Mouse (Mus musculus) ES-E14 (cell line): Measurements from ENCODE around the gene Gm765. TPM values are rescaled to one million over a fixed set of nuclear protein-coding genes. Genes with fewer than 3 reads are reported as not detected.

Experiments
- DNase-seq: peaks from one replicate; pipeline ENCODE4 v3.0.0-alpha.2; 2013; ENCODE audit warnings: low read depth, low spot score
- H3K27ac ChIP-seq: 2 replicates; pipeline ENCODE4 v1.5.1; 2012; ENCODE audit warnings: low read depth, mild to moderate bottlenecking, low read length, moderate library complexity, mixed read lengths; ENCODE audit not compliant: poor library complexity, insufficient read depth, severe bottlenecking
- H3K36me3 ChIP-seq: 2 replicates; pipeline ENCODE4 v1.6.1; 2012; ENCODE audit warnings: mild to moderate bottlenecking, low read length, moderate library complexity, mixed read lengths; ENCODE audit not compliant: control insufficient read depth, poor library complexity, insufficient read depth, severe bottlenecking
- H3K4me1 ChIP-seq, 2 experiments: fragments of 150-350 bp in 1 of 2; sonication (generic) in 1 of 2; 2 replicates each; pipeline ENCODE4 v1.6.1; 2012; ENCODE audit warnings: low read length in 2 of 2, mild to moderate bottlenecking in 1 of 2, mixed read lengths in 1 of 2; ENCODE audit not compliant: control insufficient read depth in 2 of 2, insufficient read depth in 2 of 2, poor library complexity in 1 of 2
- H3K4me3 ChIP-seq, 2 experiments: fragments of 150-350 bp in 1 of 2; sonication (generic) in 1 of 2; 2 replicates each; pipeline ENCODE4 v1.5.1; 2012; ENCODE audit warnings: low read length in 2 of 2, low read depth in 1 of 2, mild to moderate bottlenecking in 1 of 2, mixed read lengths in 1 of 2; ENCODE audit not compliant: insufficient read depth in 1 of 2, poor library complexity in 1 of 2, severe bottlenecking in 1 of 2
- H3K9ac ChIP-seq: 2 replicates; pipeline ENCODE4 v1.6.1; 2012; ENCODE audit warnings: low read depth, mild to moderate bottlenecking, low read length, mixed read lengths; ENCODE audit not compliant: poor library complexity, insufficient read depth, severe bottlenecking
- H3K9me3 ChIP-seq: fragments of 150-350 bp; sonication (generic); 2 replicates; pipeline ENCODE4 v1.6.1; 2012; ENCODE audit warnings: low read depth, mild to moderate bottlenecking, low read length; ENCODE audit not compliant: control insufficient read depth, insufficient read depth
- CHD2 ChIP-seq: IDR thresholded peaks from 2 replicates; pipeline ENCODE4 v1.6.1; 2014; ENCODE audit warnings: mild to moderate bottlenecking, low read depth, low read length, inconsistent platforms
- HCFC1 ChIP-seq: IDR thresholded peaks from 2 replicates; pipeline ENCODE4 v1.6.1; 2012; ENCODE audit warnings: low read length, inconsistent platforms, borderline replicate concordance; ENCODE audit not compliant: insufficient read depth
- MAFK ChIP-seq: IDR thresholded peaks from 2 replicates; pipeline ENCODE4 v1.6.1; 2014; ENCODE audit warnings: mild to moderate bottlenecking, low read depth, low read length, inconsistent platforms; ENCODE audit not compliant: insufficient read depth
- ZC3H11A ChIP-seq: IDR thresholded peaks from 2 replicates; pipeline ENCODE4 v1.6.1; 2012; ENCODE audit warnings: low read depth, mild to moderate bottlenecking, inconsistent platforms, low read length, borderline replicate concordance
- ZNF384 ChIP-seq: IDR thresholded peaks from 2 replicates; pipeline ENCODE4 v1.6.1; 2012; ENCODE audit warnings: low read depth, low read length, inconsistent platforms
- in situ Hi-C, 2 experiments: fragments of 600-800 bp; cut with MboI; formaldehyde crosslinking; loops; one replicate each; pipeline ENCODE4 v1.15.1; 2025; ENCODE audit warnings: low sequenced_read_pairs in 2 of 2, inconsistent platforms in 1 of 2; ENCODE audit not compliant: unreplicated experiment in 2 of 2
- total RNA-seq: library from RNA; depleted of rRNA; stranded (reverse); fragments of 300-350 nt; gene quantifications from 2 replicates; pipeline ENCODE4 v1.2.3, GENCODE M21; 2012

Gene Gm765
- total RNA-seq, 1 experiment, result not detected

DNA sequence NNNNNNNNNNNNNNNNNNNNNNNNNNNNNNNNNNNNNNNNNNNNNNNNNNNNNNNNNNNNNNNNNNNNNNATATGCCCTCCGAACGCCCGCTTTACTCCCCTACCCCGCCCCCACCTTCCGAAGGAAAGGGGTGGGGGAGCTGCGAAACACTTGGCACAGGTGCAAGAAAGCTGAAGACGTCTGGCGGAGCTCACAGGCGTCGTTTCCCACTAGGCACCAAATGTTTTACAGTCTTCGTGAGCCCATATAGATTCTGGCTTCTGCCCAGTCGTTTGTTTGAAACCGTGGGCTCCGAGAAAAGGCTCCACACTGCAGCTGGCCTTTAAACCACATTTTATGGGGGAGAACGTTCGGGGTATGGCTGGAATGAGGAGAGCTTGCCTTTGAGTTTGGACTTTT lies 120.6 kb downstream of the Gm765 start:
- Histone ChIP-seq H3K9me3 (no peaks in the 10 kb centered on the region), H3K9ac (no peak overlapping the region), H3K4me3 (no peak overlapping the region), H3K27ac (no peak overlapping the region), H3K4me1 (no peaks in the 10 kb centered on the region), H3K36me3 (no peaks in the 10 kb centered on the region)
- TF ChIP-seq MAFK, result no peak
- no peak for TF ChIP-seq CHD2
- TF ChIP-seq ZC3H11A, result no peak
- no peak for TF ChIP-seq ZNF384
- TF ChIP-seq HCFC1, result no peak
- no peak for DNase-seq
- in situ Hi-C loops, result no loop called here

GRCm38 (mm10) chr6:98212225-98212624 lies 130.3 kb downstream of the Gm765 start:
- Histone ChIP-seq H3K4me1 (no peaks in the 10 kb centered on the region), H3K36me3 (no peaks in the 10 kb centered on the region), H3K9me3 (no peaks in the 10 kb centered on the region), H3K9ac (no peak overlapping the region), H3K4me3 (no peak overlapping the region), H3K27ac (no peak overlapping the region)
- no peak for TF ChIP-seq HCFC1
- TF ChIP-seq ZNF384, result no peak
- TF ChIP-seq CHD2, result no peak
- no peak for TF ChIP-seq MAFK
- in situ Hi-C loops, result no loop called here
- DNase-seq, result no peak

DNA sequence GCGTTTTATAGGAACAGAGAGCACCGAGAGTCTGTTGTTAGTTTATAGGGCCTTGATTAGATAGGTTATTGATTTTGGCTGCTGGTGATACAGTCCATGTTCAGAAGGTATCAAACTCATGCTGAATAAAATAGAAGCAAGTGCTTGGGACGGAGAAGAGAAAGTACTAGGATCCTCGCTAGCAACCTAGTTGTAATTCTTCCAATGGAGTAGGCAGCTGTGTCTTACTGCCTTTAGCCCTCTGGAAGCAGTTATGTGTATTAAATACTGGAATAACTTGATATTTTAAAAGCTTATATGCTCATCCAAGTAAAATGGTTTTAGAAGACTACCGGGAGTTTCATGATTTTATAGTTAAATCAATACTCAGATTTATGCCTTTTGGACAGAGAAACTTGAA lies 132.3 kb downstream of the Gm765 start:
- H3K4me3 ChIP-seq, result no peak overlapping the region
- no peak for TF ChIP-seq ZC3H11A
- no peak for TF ChIP-seq MAFK
- no peak for TF ChIP-seq CHD2
- TF ChIP-seq ZNF384, result no peak
- no peak for TF ChIP-seq HCFC1
- DNase-seq, result no peak
- in situ Hi-C loops, result no loop called here
- no peaks in the 10 kb centered on the region for H3K9me3 ChIP-seq
- no peak overlapping the region for H3K27ac ChIP-seq
- H3K9ac ChIP-seq, result no peak overlapping the region
- H3K4me1 ChIP-seq, result no peaks in the 10 kb centered on the region
- no peaks in the 10 kb centered on the region for H3K36me3 ChIP-seq

DNA sequence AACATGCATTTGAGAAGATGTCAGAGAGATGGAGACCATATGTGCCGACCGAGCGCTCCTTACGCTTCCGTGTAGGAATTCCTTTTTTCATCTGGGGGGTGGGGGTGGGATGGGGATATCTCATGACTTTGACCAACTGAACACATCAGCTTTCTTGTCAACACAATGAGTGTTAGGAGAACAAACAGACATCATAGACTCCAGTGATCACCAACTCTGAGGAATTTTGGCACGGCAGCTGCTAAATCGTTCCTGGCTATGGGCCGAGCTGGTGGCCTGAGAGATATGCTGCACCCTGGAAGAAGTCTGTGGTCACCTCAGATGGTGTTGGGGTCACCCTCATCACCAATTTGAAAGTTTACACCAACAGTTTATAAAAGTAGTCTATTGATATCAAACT lies 134.5 kb downstream of the Gm765 start:
- H3K9ac ChIP-seq, result no peak overlapping the region

GRCm38 (mm10) chr6:98198706-98199105 lies 143.8 kb downstream of the Gm765 start:
- Histone ChIP-seq H3K27ac (no peak overlapping the region), H3K9me3 (no peaks in the 10 kb centered on the region), H3K36me3 (no peaks in the 10 kb centered on the region), H3K9ac (no peak overlapping the region), H3K4me1 (no peaks in the 10 kb centered on the region), H3K4me3 (no peak overlapping the region)
- DNase-seq, result no peak
- in situ Hi-C loops, result no loop called here
- TF ChIP-seq ZC3H11A (no peak), CHD2 (no peak), ZNF384 (no peak), HCFC1 (no peak), MAFK (no peak)

More for the DNA sequence above, 134.5 kb downstream of the Gm765 start:
- in situ Hi-C loops, result no loop called here
- no peaks in the 10 kb centered on the region for H3K9me3 ChIP-seq
- H3K27ac ChIP-seq, result no peak overlapping the region
- no peak for DNase-seq
- H3K36me3 ChIP-seq, result no peaks in the 10 kb centered on the region
- TF ChIP-seq ZNF384, result no peak
- TF ChIP-seq ZC3H11A, result no peak
- TF ChIP-seq HCFC1, result no peak
- TF ChIP-seq MAFK, result no peak
- no peak for TF ChIP-seq CHD2
- H3K4me3 ChIP-seq, result no peak overlapping the region
- H3K4me1 ChIP-seq, result no peaks in the 10 kb centered on the region
